Mouse (Mus musculus): ENCODE measurements around the gene Usp6nl. TPM values are rescaled to one million over a fixed set of nuclear protein-coding genes. Genes with fewer than 3 reads are reported as not detected.
A peak's percentile ranks its signal among the peaks of the same experiment; 100 is the strongest.

Gene Usp6nl
- 9.4 and 11.8 TPM in 2 replicates for polyA plus RNA-seq (2015; fragmentation: Nextera tagmentation; extraction: Ambion mirVana)

GRCm38 (mm10) chr2:6322376-6322901 is at the start of gene Usp6nl:
Gene Usp6nl, plus strand, starts transcription at chr2:6322667.
- Histone ChIP-seq H3K36me3 (no peaks in the 10 kb centered on the region), H3K4me3 (replicated peaks) (peak within 1 kb of the TSS; percentile 95), H3K27ac (peak within 1 kb of the TSS; percentile 98), H3K9ac (peak within 1 kb of the TSS; percentile 93), H3K4me1 (replicated peaks) (peaks cover 6% of the 10 kb centered on the region; the same call in 1 of the 2 replicates), H3K27me3 (replicated peaks) (no peaks in the 10 kb centered on the region), H3K9me3 (no peaks in the 10 kb centered on the region), H3K4me2 (replicated peaks) (peak within 1 kb of the TSS; percentile 77)
- peak; percentile 95 for ATAC-seq
- under 1% methylated on average over 69 of the region's 75 CpGs for WGBS

GRCm38 (mm10) chr2:6273392-6273845 is 49.0 kb upstream of the Usp6nl start:
- H3K4me3 ChIP-seq (replicated peaks): no peak overlapping the region
- no peak for ATAC-seq
- 56% methylated on average over 10 of the region's 10 CpGs for WGBS
- H3K9me3 ChIP-seq: no peaks in the 10 kb centered on the region
- no peak overlapping the region for H3K9ac ChIP-seq
- no peaks in the 10 kb centered on the region for H3K27me3 ChIP-seq (replicated peaks)
- H3K4me1 ChIP-seq (replicated peaks): no peaks in the 10 kb centered on the region
- no peak overlapping the region for H3K4me2 ChIP-seq (replicated peaks)
- H3K36me3 ChIP-seq: no peaks in the 10 kb centered on the region
- 0 out of 2 replicates have a peak overlapping the region, but pooled peaks have one; percentile 17 for H3K27ac ChIP-seq

DNA sequence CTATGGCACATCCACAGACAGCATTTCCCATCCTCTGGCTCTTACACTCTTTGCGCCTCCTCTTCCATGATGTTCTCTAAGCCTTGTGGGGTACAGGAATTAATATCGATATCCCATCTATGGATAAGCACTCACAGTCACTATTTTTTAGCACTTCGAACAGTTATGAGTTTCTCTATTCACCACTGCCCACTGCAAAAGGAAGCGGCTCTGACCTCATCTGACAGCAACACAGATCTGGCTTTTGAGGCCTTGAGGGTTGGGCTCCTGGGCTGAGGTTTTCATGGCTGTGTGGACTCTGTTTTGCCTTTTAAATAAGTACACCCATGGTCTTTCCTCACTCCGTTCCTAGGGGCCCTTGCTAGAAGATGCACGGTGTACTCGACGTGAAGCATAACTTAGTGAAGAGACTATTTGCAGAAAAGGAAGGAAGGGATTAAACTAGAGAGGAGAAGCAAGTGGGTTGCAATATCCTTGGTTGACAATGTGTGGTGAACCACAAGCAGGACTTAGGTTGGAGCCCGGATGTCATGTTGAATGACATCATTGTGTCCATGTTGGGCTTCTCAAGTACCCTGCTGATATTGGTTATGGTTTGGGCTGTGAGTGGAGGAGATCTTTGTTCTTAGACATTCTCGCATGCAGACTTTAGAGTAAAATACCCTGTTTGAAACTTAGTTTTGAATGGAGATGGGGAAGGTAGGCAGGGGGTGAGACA is 43.5 kb upstream of the Usp6nl start:
- H3K36me3 ChIP-seq: no peaks in the 10 kb centered on the region
- WGBS: 82% methylated on average over 10 of the region's 10 CpGs
- no peaks in the 10 kb centered on the region for H3K27me3 ChIP-seq (replicated peaks)
- H3K9ac ChIP-seq: no peak overlapping the region
- no peak overlapping the region for H3K27ac ChIP-seq
- no peak overlapping the region for H3K4me2 ChIP-seq (replicated peaks)
- no peaks in the 10 kb centered on the region for H3K4me1 ChIP-seq (replicated peaks)
- H3K9me3 ChIP-seq: no peaks in the 10 kb centered on the region
- ATAC-seq: no peak
- H3K4me3 ChIP-seq (replicated peaks): no peak overlapping the region

GRCm38 (mm10) chr2:6279614-6280301 is 42.7 kb upstream of the Usp6nl start:
- no peak overlapping the region for H3K27ac ChIP-seq
- H3K9ac ChIP-seq: no peak overlapping the region
- H3K9me3 ChIP-seq: no peaks in the 10 kb centered on the region
- no peaks in the 10 kb centered on the region for H3K36me3 ChIP-seq
- no peak for ATAC-seq
- no peak overlapping the region for H3K4me3 ChIP-seq (replicated peaks)
- H3K4me1 ChIP-seq (replicated peaks): no peaks in the 10 kb centered on the region
- 38% methylated on average over 10 of the region's 10 CpGs for WGBS
- no peaks in the 10 kb centered on the region for H3K27me3 ChIP-seq (replicated peaks)
- no peak overlapping the region for H3K4me2 ChIP-seq (replicated peaks)

DNA sequence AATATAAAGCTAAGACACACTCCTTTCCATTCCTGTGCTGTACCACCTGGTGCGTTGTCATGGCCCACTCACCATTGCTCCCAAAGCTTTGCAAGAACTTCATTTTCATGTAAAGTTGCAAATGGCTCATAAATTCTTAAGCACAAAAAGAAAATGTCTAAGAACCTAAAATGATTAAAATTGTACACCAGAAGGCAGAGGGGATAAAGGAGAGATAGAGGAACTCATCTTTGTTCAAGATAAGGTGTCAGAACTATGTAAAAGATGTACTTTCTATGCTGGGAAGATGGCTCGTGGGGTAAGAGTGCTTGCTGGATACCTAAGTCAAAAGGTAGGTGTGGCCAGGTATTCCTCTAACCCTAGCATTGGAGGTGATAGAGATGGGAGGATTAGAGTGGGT is 38.9 kb upstream of the Usp6nl start:
- ATAC-seq: no peak
- H3K27me3 ChIP-seq (replicated peaks): no peaks in the 10 kb centered on the region
- no peak overlapping the region for H3K4me3 ChIP-seq (replicated peaks)
- no peaks in the 10 kb centered on the region for H3K9me3 ChIP-seq
- H3K36me3 ChIP-seq: no peaks in the 10 kb centered on the region
- no peak overlapping the region for H3K4me2 ChIP-seq (replicated peaks)
- WGBS: 85% methylated on average over 2 of the region's 2 CpGs
- H3K4me1 ChIP-seq (replicated peaks): no peaks in the 10 kb centered on the region
- H3K9ac ChIP-seq: no peak overlapping the region
- no peak overlapping the region for H3K27ac ChIP-seq

GRCm38 (mm10) chr2:6284784-6285183 is 37.7 kb upstream of the Usp6nl start:
- ATAC-seq: no peak; the same call in 1 of the 2 replicates
- 66% methylated on average over 3 of the region's 3 CpGs for WGBS
- no peaks in the 10 kb centered on the region for H3K9me3 ChIP-seq

DNA sequence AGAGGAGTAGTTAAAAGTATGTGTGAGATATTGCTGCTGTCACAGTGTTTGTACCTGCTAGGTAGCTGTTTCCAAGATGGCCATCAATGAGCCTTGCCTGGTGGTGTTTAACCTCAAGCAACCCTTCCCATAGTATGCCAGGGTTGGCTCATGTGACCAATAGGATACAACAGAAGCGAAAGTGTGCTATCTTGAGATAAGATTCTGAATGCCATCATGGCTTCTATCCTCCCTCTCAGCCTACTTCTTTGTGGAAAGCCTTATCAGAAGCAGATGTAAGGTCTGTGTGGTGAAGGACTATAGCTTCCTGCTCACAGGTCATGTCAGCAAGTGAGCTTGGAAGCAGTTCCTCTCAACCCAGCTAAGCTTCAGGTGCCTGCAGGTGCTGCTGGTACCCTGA is 36.7 kb upstream of the Usp6nl start:
- ATAC-seq: peak; percentile 45; the same call in 1 of the 2 replicates
- Histone ChIP-seq H3K9ac (no peak overlapping the region), H3K9me3 (no peaks in the 10 kb centered on the region), H3K27me3 (replicated peaks) (no peaks in the 10 kb centered on the region), H3K27ac (no peak overlapping the region), H3K4me1 (replicated peaks) (no peaks in the 10 kb centered on the region), H3K4me2 (replicated peaks) (no peak overlapping the region), H3K36me3 (no peaks in the 10 kb centered on the region), H3K4me3 (replicated peaks) (no peak overlapping the region)
- 86% methylated on average over 1 of the region's 1 CpGs for WGBS

More at GRCm38 (mm10) chr2:6284784-6285183, 37.7 kb upstream of the Usp6nl start:
- Histone ChIP-seq H3K4me3 (replicated peaks) (no peak overlapping the region), H3K36me3 (no peaks in the 10 kb centered on the region), H3K9ac (no peak overlapping the region), H3K4me1 (replicated peaks) (no peaks in the 10 kb centered on the region), H3K27ac (no peak overlapping the region), H3K4me2 (replicated peaks) (no peak overlapping the region), H3K27me3 (replicated peaks) (no peaks in the 10 kb centered on the region)

DNA sequence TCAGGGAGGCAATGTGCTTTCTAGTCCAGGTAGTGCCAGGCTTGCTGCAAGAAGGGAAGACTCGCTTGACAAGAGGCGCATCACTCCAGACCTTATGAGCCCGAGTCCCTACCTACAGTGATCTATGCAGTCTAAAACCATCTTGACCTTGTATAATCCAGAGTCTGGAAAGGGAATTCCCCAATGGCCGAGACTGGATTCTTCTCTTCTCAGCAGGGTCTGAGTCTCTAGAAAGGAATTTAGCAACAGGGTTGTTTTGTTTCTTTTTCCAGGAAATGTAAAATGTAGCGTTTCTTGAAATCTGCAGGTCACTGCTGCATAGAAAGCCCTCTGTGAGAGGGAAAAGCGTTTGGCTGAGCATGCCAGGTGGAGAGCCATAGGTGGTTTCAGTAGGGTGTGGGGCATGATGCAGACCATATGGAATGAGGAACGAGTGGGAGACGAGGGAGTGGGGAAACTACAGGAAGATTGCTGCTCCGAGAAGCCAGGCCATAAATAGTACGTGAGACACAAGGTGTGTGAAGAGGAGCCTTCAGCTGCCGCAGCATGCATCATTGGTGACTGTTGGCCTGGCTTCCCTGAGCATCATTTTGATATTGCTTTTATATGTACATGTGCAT is 28.5 kb upstream of the Usp6nl start:
- Histone ChIP-seq H3K4me2 (replicated peaks) (no peak overlapping the region), H3K9ac (no peak overlapping the region), H3K27me3 (replicated peaks) (no peaks in the 10 kb centered on the region), H3K4me3 (replicated peaks) (no peak overlapping the region), H3K4me1 (replicated peaks) (peaks cover 3% of the 10 kb centered on the region; the same call in 1 of the 2 replicates), H3K9me3 (no peaks in the 10 kb centered on the region), H3K36me3 (no peaks in the 10 kb centered on the region), H3K27ac (no peak overlapping the region)
- peak; percentile 62; the same call in 1 of the 2 replicates for ATAC-seq
- WGBS: 66% methylated on average over 11 of the region's 11 CpGs

- H3K4me2 ChIP-seq (replicated peaks): no peak overlapping the region
- H3K4me3 ChIP-seq (replicated peaks): no peak overlapping the region
- no peaks in the 10 kb centered on the region for H3K36me3 ChIP-seq
- 55% methylated on average over 7 of the region's 7 CpGs for WGBS
- no peaks in the 10 kb centered on the region for H3K9me3 ChIP-seq
- no peak overlapping the region for H3K9ac ChIP-seq
- ATAC-seq: no peak
- no peak overlapping the region for H3K27ac ChIP-seq
- H3K27me3 ChIP-seq (replicated peaks): no peaks in the 10 kb centered on the region
- H3K4me1 ChIP-seq (replicated peaks): peaks cover 3% of the 10 kb centered on the region; the same call in 1 of the 2 replicates
Observed at GRCm38 (mm10) chr2:6294993-6295628, 27.4 kb upstream of the Usp6nl start.

DNA sequence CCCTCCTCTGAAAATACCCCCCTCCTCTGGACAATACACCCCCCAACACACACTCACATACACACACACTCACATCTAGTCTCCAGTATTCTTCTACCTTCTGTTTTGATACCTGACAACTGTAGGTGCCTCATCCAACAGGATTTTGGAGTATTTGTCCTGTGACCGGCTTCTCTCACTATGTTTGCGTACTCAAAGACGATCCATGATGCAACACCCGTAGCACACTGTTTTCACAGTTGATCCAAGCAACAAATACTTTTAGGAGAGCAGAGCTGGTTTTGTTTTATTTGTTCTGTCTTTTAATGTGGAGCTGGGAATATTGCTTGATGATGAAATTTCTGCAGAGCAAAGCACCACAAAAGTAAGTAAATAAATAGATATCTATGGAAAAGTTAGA is 17.7 kb upstream of the Usp6nl start:
- Histone ChIP-seq H3K4me1 (replicated peaks) (no peaks in the 10 kb centered on the region), H3K4me3 (replicated peaks) (no peak overlapping the region), H3K27me3 (replicated peaks) (no peaks in the 10 kb centered on the region), H3K36me3 (no peaks in the 10 kb centered on the region), H3K9ac (no peak overlapping the region), H3K27ac (no peak overlapping the region), H3K4me2 (replicated peaks) (no peak overlapping the region), H3K9me3 (no peaks in the 10 kb centered on the region)
- no peak for ATAC-seq
- 90% methylated on average over 4 of the region's 4 CpGs for WGBS

GRCm38 (mm10) chr2:6306861-6307260 is 15.6 kb upstream of the Usp6nl start:
- 76% methylated on average over 3 of the region's 3 CpGs for WGBS
- H3K9me3 ChIP-seq: no peaks in the 10 kb centered on the region

More at GRCm38 (mm10) chr2:6306861-6307260, 15.6 kb upstream of the Usp6nl start:
- H3K4me1 ChIP-seq (replicated peaks): no peaks in the 10 kb centered on the region
- H3K4me2 ChIP-seq (replicated peaks): no peak overlapping the region
- no peak for ATAC-seq
- no peaks in the 10 kb centered on the region for H3K36me3 ChIP-seq
- no peak overlapping the region for H3K27ac ChIP-seq
- no peak overlapping the region for H3K4me3 ChIP-seq (replicated peaks)
- H3K9ac ChIP-seq: no peak overlapping the region
- H3K27me3 ChIP-seq (replicated peaks): no peaks in the 10 kb centered on the region
